Mouse (Mus musculus): ENCODE data around the gene Noxo1.

DNA sequence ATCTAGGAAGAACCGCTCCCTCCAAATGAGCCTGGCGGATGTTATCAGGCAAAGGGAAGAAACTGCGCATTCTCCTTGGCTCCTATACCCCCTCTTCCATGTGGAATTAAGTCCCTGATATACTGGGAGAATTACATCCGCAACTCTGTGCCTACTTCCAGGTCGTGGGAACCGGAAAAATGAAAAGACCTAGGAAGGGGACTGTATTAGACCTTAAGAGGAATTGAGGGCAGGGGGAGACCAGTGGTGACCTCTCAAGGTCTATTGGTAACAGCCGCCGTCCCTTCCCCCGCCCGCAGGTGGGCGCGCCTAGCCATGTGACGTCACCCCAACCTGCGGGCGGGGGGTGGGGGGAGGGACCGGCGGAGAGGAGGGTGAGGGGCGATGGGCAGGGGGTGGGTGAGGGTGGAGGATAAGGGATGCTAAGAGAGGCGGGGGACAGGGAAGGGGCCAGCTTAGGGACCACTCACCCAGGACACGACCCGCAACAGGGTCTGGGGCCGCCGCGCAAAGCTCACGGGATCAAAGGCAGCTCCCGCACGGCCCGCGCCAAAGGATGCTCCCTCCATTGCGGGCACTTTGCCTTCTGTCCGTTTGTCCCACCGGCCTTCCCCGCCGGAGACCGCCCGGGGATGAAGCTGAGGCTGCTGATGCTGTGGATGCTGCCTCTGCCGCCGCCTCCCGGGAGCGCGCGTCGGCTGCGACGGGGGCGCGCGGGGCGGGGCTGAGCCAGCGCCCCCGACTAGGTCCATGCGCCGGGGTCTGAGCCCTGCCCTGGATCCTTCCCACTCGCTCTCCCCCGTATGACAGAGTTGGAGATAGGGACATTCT is 6.6 kb upstream of the Noxo1 start, which contains the start of gene Syngr3:
- TF ChIP-seq POLR2A (IDR thresholded peaks at IDR 0.05; ENCODE audit: borderline replicate concordance, insufficient read depth, low read length) (peak; percentile 81), CTCF (IDR thresholded peaks at IDR 0.05; ENCODE audit: borderline replicate concordance, insufficient read depth, low read depth, low read length) (no peak)
